ENCODE assay signal across 14 mouse cellular contexts in genomic region chr5:124843386-124843785, GRCm38 (mm10). TPM values are rescaled to one million over a fixed set of nuclear protein-coding genes. Genes with fewer than 3 reads are reported as not detected.
A peak's percentile ranks its signal among the peaks of the same experiment; 100 is the strongest.
DNase-seq lines count a peak whose midpoint lies in the region; ATAC-seq and TF ChIP-seq lines count a peak whose summit lies in the region.
"Had no signal": no experiment of that assay in that cellular context is flagged by ENCODE, and none has a peak within 500 bp of the region (broad histone marks: within the 10 kb centered on the region; RNA-seq: fewer than 3 reads in every experiment).

No protein-coding gene starts in this region.

- DNase-seq in cerebellum, adult 18-20 months: peak; percentile 57 to 62
- DNase-seq in cerebellum, postnatal 4 days (ENCODE audit: low spot score in 2 of 2): no peak
- DNase-seq in midbrain, embryonic 11.5 days (ENCODE audit: low spot score, missing footprints): no peak
- DNase-seq in midbrain, embryonic 10.5 days (ENCODE audit: low spot score): no peak
- DNase-seq in cerebellum, adult 2 months: peak; percentile 63 to 70
- no peak for DNase-seq in lung, postnatal 0 days (ENCODE audit: low spot score)
- DNase-seq in gastrocnemius, postnatal 10 days: no peak
- DNase-seq: kidney, adult 9 months; layer of hippocampus, adult 9-11 months; right cerebral cortex, adult 18-20 months; thymus, adult 2 months had no signal

- H3K27me3 ChIP-seq in midbrain, embryonic 11.5 days (ENCODE audit: control insufficient read depth, insufficient read depth, low read length): no peaks in the 10 kb centered on the region
- no peaks in the 10 kb centered on the region for H3K27me3 ChIP-seq in midbrain, embryonic 10.5 days (ENCODE audit: low read depth, poor library complexity, severe bottlenecking)
- H3K27me3 ChIP-seq in cerebellum, adult 2 months (ENCODE audit: control insufficient read depth, insufficient read depth, low read length): no peaks in the 10 kb centered on the region
- H3K27me3 ChIP-seq in neural tube, embryonic 12.5 days (replicated peaks): no peaks in the 10 kb centered on the region
- H3K27me3 ChIP-seq in lung, postnatal 0 days (replicated peaks; ENCODE audit: insufficient read depth, low read length): no peaks in the 10 kb centered on the region
- H3K27me3 ChIP-seq: CH12.LX; lung, embryonic 15.5 days had no signal

- TF ChIP-seq POLR2A in cerebellum, adult 2 months (IDR thresholded peaks at IDR 0.05; ENCODE audit: borderline replicate concordance, insufficient read depth, low read length): no peak

- no peak overlapping the region for H3K4me3 ChIP-seq in midbrain, embryonic 11.5 days (ENCODE audit: low read depth, low read length)
- no peak overlapping the region for H3K4me3 ChIP-seq in midbrain, embryonic 10.5 days
- H3K4me3 ChIP-seq in cerebellum, adult 2 months (replicated peaks; ENCODE audit: insufficient read depth, low read depth, low read length): no peak overlapping the region
- H3K4me3 ChIP-seq in neural tube, embryonic 12.5 days: no peak overlapping the region
- no peak overlapping the region for H3K4me3 ChIP-seq in lung, postnatal 0 days (ENCODE audit: low read depth, low read length)
- H3K4me3 ChIP-seq: lung, embryonic 15.5 days had no signal

- no peak for TF ChIP-seq EP300 in lung, postnatal 0 days (IDR thresholded peaks at IDR 0.05)

- no peaks in the 10 kb centered on the region for H3K36me3 ChIP-seq in midbrain, embryonic 11.5 days (ENCODE audit: control insufficient read depth, insufficient read depth, low read length)
- H3K36me3 ChIP-seq in midbrain, embryonic 10.5 days: peaks cover 6% of the 10 kb centered on the region; the same call in 1 of the 2 replicates
- H3K36me3 ChIP-seq in neural tube, embryonic 12.5 days: peaks cover 5% of the 10 kb centered on the region; the same call in 1 of the 2 replicates
- H3K36me3 ChIP-seq in lung, postnatal 0 days (ENCODE audit: insufficient read depth, low read length): no peaks in the 10 kb centered on the region
- H3K36me3 ChIP-seq: lung, embryonic 15.5 days had no signal

- H3K4me1 ChIP-seq in midbrain, embryonic 11.5 days (ENCODE audit: control insufficient read depth, insufficient read depth, low read length): no peaks in the 10 kb centered on the region
- peaks cover 3% of the 10 kb centered on the region; the same call in 1 of the 2 replicates for H3K4me1 ChIP-seq in midbrain, embryonic 10.5 days
- peaks cover 61% of the 10 kb centered on the region for H3K4me1 ChIP-seq in cerebellum, adult 2 months (ENCODE audit: control insufficient read depth, insufficient read depth, low read length)
- no peaks in the 10 kb centered on the region for H3K4me1 ChIP-seq in neural tube, embryonic 12.5 days
- no peaks in the 10 kb centered on the region for H3K4me1 ChIP-seq in lung, postnatal 0 days (ENCODE audit: insufficient read depth, low read depth, low read length)
- H3K4me1 ChIP-seq: lung, embryonic 15.5 days had no signal

- no peaks in the 10 kb centered on the region for H3K9me3 ChIP-seq in midbrain, embryonic 11.5 days (ENCODE audit: control insufficient read depth, low read length)
- H3K9me3 ChIP-seq in midbrain, embryonic 10.5 days (replicated peaks): no peaks in the 10 kb centered on the region
- H3K9me3 ChIP-seq in neural tube, embryonic 12.5 days: no peaks in the 10 kb centered on the region
- no peaks in the 10 kb centered on the region for H3K9me3 ChIP-seq in lung, postnatal 0 days (ENCODE audit: low read length)
- H3K9me3 ChIP-seq: lung, embryonic 15.5 days had no signal

- no peak overlapping the region for H3K27ac ChIP-seq in midbrain, embryonic 11.5 days (ENCODE audit: low read depth, low read length)
- H3K27ac ChIP-seq in midbrain, embryonic 10.5 days (replicated peaks): no peak overlapping the region
- no peak overlapping the region for H3K27ac ChIP-seq in cerebellum, adult 2 months (ENCODE audit: insufficient read depth, low read length)
- 0 out of 2 replicates have a peak overlapping the region, but pooled peaks have one; percentile 37 for H3K27ac ChIP-seq in neural tube, embryonic 12.5 days
- no peak overlapping the region for H3K27ac ChIP-seq in lung, postnatal 0 days (ENCODE audit: low read length)
- H3K27ac ChIP-seq: lung, embryonic 15.5 days had no signal

- H3K9ac ChIP-seq in midbrain, embryonic 11.5 days (ENCODE audit: low read length): 0 out of 2 replicates have a peak overlapping the region, but pooled peaks have one; percentile 12
- no peak overlapping the region for H3K9ac ChIP-seq in neural tube, embryonic 12.5 days
- H3K9ac ChIP-seq in lung, postnatal 0 days (replicated peaks; ENCODE audit: low read depth): no peak overlapping the region
- H3K9ac ChIP-seq: lung, embryonic 15.5 days had no signal

- 78% methylated on average over 8 of the region's 8 CpGs for WGBS in midbrain, embryonic 11.5 days
- WGBS in midbrain, embryonic 10.5 days: 78% methylated on average over 8 of the region's 8 CpGs
- 9% methylated on average over 8 of the region's 8 CpGs for WGBS in cerebellum, adult 2 months
- 69% methylated on average over 8 of the region's 8 CpGs for WGBS in neural tube, embryonic 12.5 days
- WGBS in lung, postnatal 0 days: 78% methylated on average over 8 of the region's 8 CpGs

- TF ChIP-seq CTCF in cerebellum, adult 2 months (IDR thresholded peaks at IDR 0.05; ENCODE audit: borderline replicate concordance, insufficient read depth, low read depth, low read length): no peak
- TF ChIP-seq CTCF in lung, postnatal 0 days (IDR thresholded peaks at IDR 0.05): no peak

- ATAC-seq in midbrain, embryonic 11.5 days (ENCODE audit: low FRiP score): no peak
- no peak for ATAC-seq in neural tube, embryonic 12.5 days (ENCODE audit: low FRiP score, low read depth)
- no peak for ATAC-seq in lung, postnatal 0 days

- no peak overlapping the region for H3K4me2 ChIP-seq in midbrain, embryonic 11.5 days
- no peak overlapping the region for H3K4me2 ChIP-seq in neural tube, embryonic 12.5 days (replicated peaks)
- H3K4me2 ChIP-seq in lung, postnatal 0 days (replicated peaks; ENCODE audit: low read depth, low read length): no peak overlapping the region
- H3K4me2 ChIP-seq: lung, embryonic 15.5 days had no signal

RNA-seq across cellular contexts. Expression of gene Ccdc92, which starts 18.8 kb away (rescaled TPM):
- polyA plus RNA-seq in midbrain, embryonic 11.5 days (2014; fragmentation: Nextera tagmentation; extraction: Ambion mirVana): 11.9 and 13.9 TPM in 2 replicates
- 12.1 and 13.8 TPM in 2 replicates for polyA plus RNA-seq in midbrain, embryonic 10.5 days (2016; fragmentation: Nextera tagmentation; extraction: Ambion mirVana)
- polyA plus RNA-seq in cerebellum, adult 2 months (2012; rRNA removed): 183 and 200 TPM in 2 replicates
- polyA plus RNA-seq in neural tube, embryonic 12.5 days (2016; fragmentation: Nextera tagmentation; extraction: Ambion mirVana): 36.4 and 42.2 TPM in 2 replicates
- 9.8 and 10.7 TPM in 2 replicates for polyA plus RNA-seq in lung, postnatal 0 days (2015; fragmentation: Nextera tagmentation; extraction: Ambion mirVana)
- total RNA-seq in gastrocnemius, postnatal 10 days (2021): under 1 TPM; 0.61 TPM

RNA-seq across cellular contexts. Expression of gene Zfp664, which starts 19.1 kb away (rescaled TPM):
- polyA plus RNA-seq in midbrain, embryonic 11.5 days (2014; fragmentation: Nextera tagmentation; extraction: Ambion mirVana): 133 and 160 TPM in 2 replicates
- polyA plus RNA-seq in midbrain, embryonic 10.5 days (2016; fragmentation: Nextera tagmentation; extraction: Ambion mirVana): 155 and 159 TPM in 2 replicates
- polyA plus RNA-seq in cerebellum, adult 2 months (2012; rRNA removed): 67.2 and 72.9 TPM in 2 replicates
- 138 and 160 TPM in 2 replicates for polyA plus RNA-seq in neural tube, embryonic 12.5 days (2016; fragmentation: Nextera tagmentation; extraction: Ambion mirVana)
- polyA plus RNA-seq in lung, postnatal 0 days (2015; fragmentation: Nextera tagmentation; extraction: Ambion mirVana): 79.5 and 90.5 TPM in 2 replicates
- total RNA-seq in gastrocnemius, postnatal 10 days (2021): 10 to 100 TPM; 24.7 to 26.4 TPM

Comparison
In these comparisons a context has a peak if more than half of its experiments do, and no peak if none do; other contexts are left out.
1. DNase-seq: peak in cerebellum, adult 18-20 months (2 of 2) and cerebellum, adult 2 months (2 of 2); none in cerebellum, postnatal 4 days (0 of 2), midbrain, embryonic 11.5 days (single experiment), midbrain, embryonic 10.5 days (single experiment), lung, postnatal 0 days (single experiment) and gastrocnemius, postnatal 10 days (single experiment).